Mouse (Mus musculus): ENCODE measurements around the gene Gm20388.
A peak's percentile ranks its signal among the peaks of the same experiment; 100 is the strongest.

Gene Gm20388

GRCm38 (mm10) chr8:122524506-122524905 is 2613.9 kb downstream of the Gm20388 start:
- no peak for DNase-seq (ENCODE audit: low spot score)

DNA sequence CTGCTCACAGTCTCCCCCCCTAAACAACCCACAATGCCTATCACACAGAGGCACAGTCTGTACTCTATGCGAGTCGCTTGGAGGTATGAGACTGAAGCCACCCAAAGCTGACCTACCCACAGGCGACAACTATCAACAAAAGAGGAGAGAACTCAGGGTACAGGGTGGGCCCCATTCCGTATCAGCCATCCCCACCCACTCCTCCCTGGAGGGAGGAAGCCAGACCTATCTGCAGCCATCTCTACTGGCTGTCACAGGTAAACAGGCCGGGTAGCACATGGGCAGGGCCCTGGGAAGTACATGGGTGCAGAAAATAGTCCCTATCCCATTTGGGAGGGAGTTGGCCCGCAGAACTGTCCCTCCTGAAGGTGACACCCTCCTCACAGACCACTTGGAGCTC is 2614.4 kb downstream of the Gm20388 start:
- no peak for DNase-seq (ENCODE audit: low spot score)

GRCm38 (mm10) chr8:122526084-122526483 is 2615.4 kb downstream of the Gm20388 start:
- no peak for DNase-seq (ENCODE audit: low spot score)

- DNase-seq (ENCODE audit: low spot score): peak; percentile 47
Observed at GRCm38 (mm10) chr8:122526526-122527170, 2616.0 kb downstream of the Gm20388 start.

DNA sequence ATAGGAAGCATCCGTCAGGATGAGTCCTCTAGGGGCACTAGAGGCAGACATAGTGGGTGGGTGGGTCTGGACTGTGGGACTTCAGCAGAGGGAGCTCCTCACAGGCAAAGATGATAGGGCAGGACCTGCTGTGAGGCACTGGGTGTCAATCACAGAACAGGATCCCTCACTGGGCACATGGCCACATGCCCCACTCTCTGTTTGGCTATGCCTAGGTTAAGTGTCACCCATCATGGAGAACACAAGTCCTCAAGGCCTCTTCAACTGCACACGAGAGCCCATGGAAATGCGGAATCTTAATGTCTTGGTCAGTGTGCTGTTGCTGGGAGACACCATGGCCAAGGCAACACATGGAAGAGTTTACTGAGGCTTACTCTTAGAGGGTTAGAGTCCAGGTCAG is 2617.3 kb downstream of the Gm20388 start:
- no peak for DNase-seq (ENCODE audit: low spot score)

GRCm38 (mm10) chr8:122529159-122529558 is 2618.5 kb downstream of the Gm20388 start:
- DNase-seq (ENCODE audit: low spot score): no peak

DNA sequence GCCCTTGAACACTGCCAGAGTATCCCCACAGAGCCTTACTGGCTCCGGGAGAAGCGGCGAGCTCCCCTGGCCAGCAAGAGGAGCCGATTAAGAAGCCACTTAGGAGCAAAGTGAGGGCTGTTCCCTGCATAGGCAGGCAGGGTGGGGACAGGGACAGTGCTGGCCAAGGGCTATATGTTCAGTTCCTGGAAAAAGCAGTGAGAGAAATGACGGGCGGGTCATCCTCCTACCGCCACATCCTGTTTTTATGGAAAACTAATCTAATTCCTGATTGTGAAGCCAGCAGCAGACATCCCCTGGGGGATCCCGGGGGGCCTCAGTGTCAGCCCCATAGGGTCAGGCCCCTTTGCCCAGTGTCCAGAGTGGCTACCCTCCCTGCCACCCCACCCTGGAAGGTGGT is 2620.7 kb downstream of the Gm20388 start:
- DNase-seq (ENCODE audit: low spot score): no peak

GRCm38 (mm10) chr8:122537033-122537432 is 2626.4 kb downstream of the Gm20388 start:
- DNase-seq (ENCODE audit: low spot score): peak; percentile 65

DNA sequence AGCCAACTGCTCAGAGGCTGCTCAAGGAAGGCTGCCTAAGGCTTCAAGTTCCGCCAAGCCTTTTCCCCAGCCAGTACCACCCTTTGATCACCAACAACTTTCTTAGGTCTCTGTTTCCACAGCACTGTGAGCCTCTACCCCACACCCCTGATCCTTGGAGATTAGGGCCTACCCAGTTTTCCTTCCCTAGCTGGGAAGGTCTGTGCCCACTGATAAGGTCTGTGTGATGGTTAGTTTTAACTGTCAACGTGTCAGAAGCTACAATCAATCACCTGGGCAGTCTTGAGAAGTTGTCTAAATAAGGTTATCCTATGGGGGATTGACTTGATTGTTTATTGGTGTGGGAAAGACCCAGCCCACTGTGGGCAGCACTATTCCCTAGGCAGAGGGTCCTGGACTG is 2627.2 kb downstream of the Gm20388 start:
- no peak for DNase-seq (ENCODE audit: low spot score)

GRCm38 (mm10) chr8:122538310-122539076 is 2627.9 kb downstream of the Gm20388 start:
- DNase-seq (ENCODE audit: low spot score): no peak

DNA sequence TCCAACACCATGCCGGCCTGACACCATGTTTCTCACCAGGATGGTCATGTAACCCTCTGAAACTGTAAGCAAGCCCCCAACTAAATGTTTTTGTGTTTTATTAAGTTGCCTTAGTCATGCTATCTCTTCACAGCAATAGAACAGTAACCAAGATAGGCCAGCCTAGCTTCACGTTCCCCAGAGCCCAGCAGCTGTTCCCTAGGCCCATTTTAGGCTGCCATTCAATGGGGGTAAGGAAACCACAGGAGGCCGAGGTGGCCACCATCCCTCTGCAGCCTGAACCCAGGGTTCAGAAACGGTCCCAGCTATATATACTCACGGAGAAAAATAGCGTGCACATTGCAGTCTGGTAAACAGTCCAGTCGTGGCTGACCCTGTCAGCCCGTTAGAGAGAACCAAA is 2633.5 kb downstream of the Gm20388 start:
- DNase-seq (ENCODE audit: low spot score): no peak

DNA sequence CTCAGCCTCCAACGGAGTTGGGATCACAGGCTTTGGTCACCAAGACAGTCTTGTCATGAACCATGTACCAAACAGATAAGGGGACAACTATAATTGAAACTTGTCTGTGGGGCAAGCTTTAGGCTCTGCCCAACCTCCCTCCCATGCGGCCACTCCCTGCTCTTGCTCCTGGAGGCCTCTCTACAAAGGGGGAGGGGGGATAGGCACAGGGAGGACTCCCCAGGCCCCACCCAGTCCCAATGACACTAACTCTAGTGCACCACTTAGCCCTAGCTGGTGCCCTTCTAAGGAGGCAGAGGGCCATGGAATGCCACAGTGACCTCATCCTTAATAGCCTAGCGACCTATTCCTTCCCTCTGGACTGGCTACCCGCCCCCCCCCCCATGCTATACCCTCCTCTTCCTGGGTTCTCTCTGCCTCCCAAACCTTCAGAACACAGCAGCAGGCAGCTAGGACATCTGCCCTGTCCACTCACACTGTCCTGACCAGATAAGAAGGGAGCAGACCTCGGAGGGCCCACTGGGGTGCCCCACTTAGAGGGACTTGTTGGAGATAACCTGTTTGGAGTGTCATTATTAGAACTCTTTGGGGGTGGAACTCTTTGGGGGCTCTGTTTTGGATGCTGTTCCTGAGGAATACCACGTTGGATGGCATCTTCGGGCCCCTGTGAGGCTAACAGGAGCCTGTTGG is 2635.6 kb downstream of the Gm20388 start:
- DNase-seq (ENCODE audit: low spot score): no peak

DNA sequence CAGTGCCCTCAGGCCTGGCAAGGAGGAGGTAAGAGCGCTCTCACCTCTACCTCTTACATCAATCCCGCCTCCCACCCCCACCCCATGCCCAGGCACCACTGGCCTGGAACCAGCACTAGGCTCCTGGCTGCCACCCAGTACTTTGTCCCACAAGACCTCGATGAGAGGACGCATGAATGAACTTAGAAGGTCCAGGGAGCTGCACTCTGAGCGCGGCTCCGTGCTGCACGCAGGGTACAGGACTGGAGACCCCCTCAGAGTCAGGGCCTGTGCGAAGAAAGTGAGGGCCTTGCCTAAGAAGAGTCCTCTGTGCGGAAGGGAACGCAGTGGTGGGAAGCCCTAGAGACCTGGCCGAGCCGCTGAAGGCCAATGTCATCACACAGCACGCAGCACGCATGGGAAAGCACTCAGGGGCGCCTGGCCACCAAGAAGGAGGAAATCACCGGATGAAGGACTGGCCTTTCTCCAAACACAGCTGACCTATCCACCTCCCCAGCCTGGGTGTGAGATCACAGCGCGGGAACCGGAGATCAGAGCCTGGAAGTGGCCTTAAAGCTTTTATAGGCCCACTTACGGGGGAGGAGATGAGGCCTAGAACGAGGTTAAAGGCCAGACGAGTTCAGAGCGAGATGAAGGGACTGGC is 2636.3 kb downstream of the Gm20388 start:
- peak; percentile 56 for DNase-seq (ENCODE audit: low spot score)

- peak; percentile 59 for DNase-seq (ENCODE audit: low spot score)
Observed at GRCm38 (mm10) chr8:122547815-122548214, 2637.2 kb downstream of the Gm20388 start.

DNA sequence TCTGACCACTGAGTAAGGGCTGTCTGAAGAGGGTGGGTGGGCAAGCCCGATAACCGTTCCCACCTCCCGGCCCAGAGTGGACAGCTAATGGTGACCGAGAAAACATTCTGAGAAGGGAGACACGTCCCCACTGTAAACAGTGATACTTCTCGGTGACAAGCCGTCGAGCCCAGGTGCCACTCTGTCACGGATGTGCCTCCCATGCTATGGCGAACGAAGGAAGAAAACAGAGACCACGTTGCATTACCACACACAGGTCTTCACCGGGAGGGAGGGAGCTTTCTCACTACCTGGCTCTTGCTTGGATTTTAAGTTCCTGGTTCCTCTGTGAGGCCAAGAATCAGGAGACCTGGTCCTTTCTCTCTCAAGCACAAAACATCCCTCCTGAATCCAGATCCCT is 2637.7 kb downstream of the Gm20388 start:
- DNase-seq (ENCODE audit: low spot score): no peak

DNA sequence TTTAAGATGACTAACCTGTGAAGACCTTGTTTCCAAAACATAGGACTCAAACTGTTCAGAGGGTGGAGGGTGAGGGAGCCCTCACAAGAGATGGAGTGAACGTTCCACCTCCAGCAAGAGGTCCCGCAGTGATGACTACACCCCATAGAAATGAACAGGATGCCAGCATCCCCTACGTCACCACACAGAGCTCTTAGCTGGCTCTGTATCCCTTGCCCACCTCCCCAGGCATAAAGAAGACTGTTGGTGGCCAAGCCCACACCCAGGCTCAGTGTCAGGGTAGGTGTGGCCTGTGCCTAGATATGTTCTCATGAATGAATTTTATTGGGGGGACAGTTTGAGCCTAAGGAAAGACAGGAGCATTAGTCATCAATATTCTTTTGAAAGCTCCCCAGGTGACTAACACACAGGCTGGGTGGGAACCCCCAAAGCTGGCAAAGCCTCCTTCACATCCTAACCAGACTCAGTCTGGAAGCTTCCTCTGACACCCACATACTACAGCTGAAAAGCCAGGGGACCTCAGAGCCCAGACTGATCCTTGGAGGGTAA is 2638.3 kb downstream of the Gm20388 start:
- DNase-seq (ENCODE audit: low spot score): no peak

GRCm38 (mm10) chr8:122550234-122550994 is 2639.8 kb downstream of the Gm20388 start:
- peak; percentile 64 for DNase-seq (ENCODE audit: low spot score)

GRCm38 (mm10) chr8:122550995-122551264 is 2640.3 kb downstream of the Gm20388 start:
- no peak for DNase-seq (ENCODE audit: low spot score)

DNA sequence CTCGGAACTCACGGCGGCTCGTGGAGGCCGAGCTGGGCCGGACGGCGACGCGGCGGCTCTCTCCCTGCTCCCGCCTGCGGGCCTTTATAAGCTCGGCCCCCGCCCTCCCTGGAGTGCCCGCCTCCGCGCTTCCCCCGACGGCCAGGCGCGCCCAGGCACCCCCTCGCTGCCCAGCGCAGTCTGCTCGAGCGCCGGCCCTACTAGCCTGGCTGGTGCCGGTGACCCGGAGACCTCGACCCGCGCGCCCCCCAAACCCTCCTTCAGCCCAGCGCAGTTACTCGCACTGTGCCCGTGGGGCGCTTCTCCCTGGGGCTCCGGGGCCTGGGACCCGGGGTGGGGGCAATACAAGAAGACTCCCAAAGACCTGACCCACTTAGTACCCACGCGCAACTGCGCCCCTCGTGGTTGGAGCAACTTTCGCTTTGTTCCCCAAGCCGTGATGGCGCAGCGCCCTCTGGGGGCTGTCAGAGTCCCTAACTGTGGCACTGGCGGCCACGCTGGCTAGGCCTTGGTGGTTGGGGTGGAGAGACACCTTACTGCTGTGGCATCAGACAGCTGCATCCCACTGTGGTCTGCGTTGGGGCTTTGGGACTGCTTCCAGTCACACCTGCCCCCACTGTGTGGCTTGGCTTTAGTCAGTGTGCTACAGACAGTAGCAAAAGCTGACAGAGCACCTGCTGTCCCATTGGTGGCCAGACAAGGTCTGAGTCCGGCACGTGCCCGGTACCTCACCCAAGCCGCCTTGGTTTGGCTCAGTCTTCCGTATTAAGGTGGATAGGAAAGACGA is 2640.8 kb downstream of the Gm20388 start, which contains the start of gene Piezo1:
Gene Piezo1 (minus strand): TSS at position 65 of the 787 bp plus-strand sequence.
- DNase-seq (ENCODE audit: low spot score): peak; percentile 92

DNA sequence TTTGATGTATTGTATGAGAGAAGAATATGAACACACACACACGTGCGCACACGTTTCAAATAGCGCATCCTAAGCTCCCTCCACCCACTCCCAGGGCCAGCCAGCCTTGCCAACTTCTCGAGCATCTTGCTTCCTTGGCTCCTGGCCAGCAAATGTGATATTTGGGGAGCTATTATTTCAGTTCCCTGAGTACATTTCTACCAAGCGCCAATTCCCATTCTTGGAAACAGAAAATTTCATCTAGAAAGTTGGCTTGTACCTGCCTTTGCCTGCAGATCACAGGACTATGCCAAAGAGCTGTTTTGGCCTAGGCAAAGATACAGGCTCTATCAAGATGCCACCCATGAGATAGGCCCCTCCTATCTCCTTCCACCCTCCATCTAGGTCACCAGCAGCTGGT is 2644.1 kb downstream of the Gm20388 start:
- DNase-seq (ENCODE audit: low spot score): no peak
